In genomic region chr5:76952112-76953040, GRCm38 (mm10) we compare ENCODE assay signal across 8 mouse cellular contexts. TPM values are rescaled to one million over a fixed set of nuclear protein-coding genes. Genes with fewer than 3 reads are reported as not detected.
DNase-seq lines count a peak whose midpoint lies in the region; ATAC-seq and TF ChIP-seq lines count a peak whose summit lies in the region.

No protein-coding gene starts in this region.

- TF ChIP-seq CTCF in gastrocnemius, adult 2 months (IDR thresholded peaks at IDR 0.05): no peak
- TF ChIP-seq CTCF in lung, postnatal 0 days (IDR thresholded peaks at IDR 0.05): no peak

- no peaks in the 10 kb centered on the region for H3K27me3 ChIP-seq in heart, embryonic 16.5 days (ENCODE audit: control insufficient read depth, insufficient read depth, low read length)
- no peaks in the 10 kb centered on the region for H3K27me3 ChIP-seq in lung, postnatal 0 days (replicated peaks; ENCODE audit: insufficient read depth, low read length)

- DNase-seq in gastrocnemius, adult 2 months: peak; percentile 18
- no peak for DNase-seq in gastrocnemius, postnatal 14 days
- DNase-seq in ES-E14 (ENCODE audit: low read depth, low spot score): peak; percentile 36
- no peak for DNase-seq in lung, postnatal 0 days (ENCODE audit: low spot score)
- no peak for DNase-seq in right cerebral cortex, postnatal 25 days
- no peak for DNase-seq in layer of hippocampus, postnatal 10 days (ENCODE audit: low spot score in 2 of 2)
- DNase-seq in gastrocnemius, postnatal 4 days (ENCODE audit: low spot score in 2 of 2): no peak

- ATAC-seq in heart, embryonic 16.5 days (replicated peaks; ENCODE audit: extremely low read depth, insufficient read depth, low FRiP score): no peak
- no peak for ATAC-seq in lung, postnatal 0 days

- H3K4me1 ChIP-seq in ES-E14 (ENCODE audit: control insufficient read depth in 2 of 2, insufficient read depth in 2 of 2, low read length in 2 of 2, poor library complexity in 1 of 2): peaks cover 3 to 8% of the 10 kb centered on the region in 2 experiments; a peak in 2 of 4 replicates
- peaks cover 43% of the 10 kb centered on the region for H3K4me1 ChIP-seq in heart, embryonic 16.5 days (ENCODE audit: control insufficient read depth, insufficient read depth, low read length)
- H3K4me1 ChIP-seq in lung, postnatal 0 days (ENCODE audit: insufficient read depth, low read depth, low read length): peaks cover 13% of the 10 kb centered on the region; the same call in 1 of the 2 replicates

- H3K4me3 ChIP-seq in gastrocnemius, adult 2 months: peak overlapping the region; percentile 91
- peak overlapping the region; percentile 83 to 88 for H3K4me3 ChIP-seq in ES-E14 (ENCODE audit: insufficient read depth in 1 of 2, low read depth in 1 of 2, low read length in 2 of 2, poor library complexity in 1 of 2, severe bottlenecking in 1 of 2)
- H3K4me3 ChIP-seq in heart, embryonic 16.5 days (ENCODE audit: low read length): peak overlapping the region; percentile 92
- H3K4me3 ChIP-seq in lung, postnatal 0 days (ENCODE audit: low read depth, low read length): peak overlapping the region; percentile 79

- WGBS in heart, embryonic 16.5 days: 11% methylated on average over 7 of the region's 7 CpGs
- WGBS in lung, postnatal 0 days: 9% methylated on average over 7 of the region's 7 CpGs

- no peaks in the 10 kb centered on the region for H3K9me3 ChIP-seq in ES-E14 (ENCODE audit: control insufficient read depth, insufficient read depth, low read depth, low read length)
- no peaks in the 10 kb centered on the region for H3K9me3 ChIP-seq in heart, embryonic 16.5 days (replicated peaks; ENCODE audit: control insufficient read depth, low read length)
- no peaks in the 10 kb centered on the region for H3K9me3 ChIP-seq in lung, postnatal 0 days (ENCODE audit: low read length)

- intact Hi-C loops in gastrocnemius, adult 2 months (cut with DNase I): no loop called here
- intact Hi-C loops in gastrocnemius, postnatal 14 days (cut with DNase I; ENCODE audit: low total_unique reads): no loop called here

- H3K36me3 ChIP-seq in ES-E14 (ENCODE audit: control insufficient read depth, insufficient read depth, low read length, poor library complexity, severe bottlenecking): peaks cover 24% of the 10 kb centered on the region
- peaks cover 11% of the 10 kb centered on the region for H3K36me3 ChIP-seq in heart, embryonic 16.5 days (ENCODE audit: control insufficient read depth, insufficient read depth)
- H3K36me3 ChIP-seq in lung, postnatal 0 days (ENCODE audit: insufficient read depth, low read length): peaks cover 5% of the 10 kb centered on the region; the same call in 1 of the 2 replicates

- H3K9ac ChIP-seq in ES-E14 (ENCODE audit: insufficient read depth, low read depth, low read length, poor library complexity, severe bottlenecking): peak overlapping the region; percentile 92
- peak overlapping the region; percentile 91 for H3K9ac ChIP-seq in heart, embryonic 16.5 days (ENCODE audit: low read length)
- peak overlapping the region; percentile 78 for H3K9ac ChIP-seq in lung, postnatal 0 days (replicated peaks; ENCODE audit: low read depth)

- peak overlapping the region; percentile 99 for H3K27ac ChIP-seq in gastrocnemius, adult 2 months
- peak overlapping the region; percentile 83; the same call in 1 of the 2 replicates for H3K27ac ChIP-seq in ES-E14 (ENCODE audit: insufficient read depth, low read depth, low read length, poor library complexity, severe bottlenecking)
- peak overlapping the region; percentile 95 for H3K27ac ChIP-seq in heart, embryonic 16.5 days (ENCODE audit: low read length)
- peak overlapping the region; percentile 91 for H3K27ac ChIP-seq in lung, postnatal 0 days (ENCODE audit: low read length)

- H3K4me2 ChIP-seq in heart, embryonic 16.5 days (ENCODE audit: low read depth, low read length): peak overlapping the region; percentile 81
- H3K4me2 ChIP-seq in lung, postnatal 0 days (replicated peaks; ENCODE audit: low read depth, low read length): peak overlapping the region; percentile 76

- TF ChIP-seq EP300 in lung, postnatal 0 days (IDR thresholded peaks at IDR 0.05): peak; percentile 7; the same call in 1 of the 2 replicates

- in situ Hi-C loops in ES-E14 (cut with MboI; ENCODE audit: low sequenced_read_pairs in 2 of 2, unreplicated experiment in 2 of 2): no loop called here

TF ChIP-seq in ES-E14, 5 proteins besides CTCF, POLR2A, EP300 and RAD21:
- no peak for TF ChIP-seq MAFK (IDR thresholded peaks at IDR 0.05; ENCODE audit: insufficient read depth, low read depth, low read length)
- no peak for TF ChIP-seq HCFC1 (IDR thresholded peaks at IDR 0.05; ENCODE audit: borderline replicate concordance, insufficient read depth, low read length)
- TF ChIP-seq ZC3H11A (IDR thresholded peaks at IDR 0.05; ENCODE audit: borderline replicate concordance, low read depth, low read length): no peak
- TF ChIP-seq CHD2 (IDR thresholded peaks at IDR 0.05; ENCODE audit: low read depth, low read length): no peak
- TF ChIP-seq ZNF384 (IDR thresholded peaks at IDR 0.05; ENCODE audit: low read depth, low read length): no peak

RNA-seq across cellular contexts. Expression of gene Ppat, which starts 1.0 kb away (rescaled TPM):
- 10 to 100 TPM; 21.2 to 21.8 TPM for total RNA-seq in gastrocnemius, adult 2 months (2021)
- 10 to 100 TPM; 22.0 to 29.8 TPM for total RNA-seq in gastrocnemius, postnatal 14 days (2021)
- 62.9 and 90.3 TPM in 2 replicates for total RNA-seq in ES-E14 (2012; rRNA removed)
- polyA plus RNA-seq in heart, embryonic 16.5 days (2015; fragmentation: Nextera tagmentation; extraction: Ambion mirVana): 22.0 and 29.3 TPM in 2 replicates
- polyA plus RNA-seq in lung, postnatal 0 days (2015; fragmentation: Nextera tagmentation; extraction: Ambion mirVana): 12.5 and 14.0 TPM in 2 replicates
- total RNA-seq in layer of hippocampus, postnatal 10 days (2021): 10 to 100 TPM; 15.9 to 17.7 TPM
- total RNA-seq in gastrocnemius, postnatal 4 days (2021): 10 to 100 TPM; 35.6 to 39.2 TPM

RNA-seq across cellular contexts. Expression of gene Paics, which starts 1.3 kb away (rescaled TPM):
- total RNA-seq in gastrocnemius, adult 2 months (2021): 100 to 1,000 TPM; 129 to 139 TPM
- total RNA-seq in gastrocnemius, postnatal 14 days (2021): 100 to 1,000 TPM; 129 to 152 TPM
- 308 and 369 TPM in 2 replicates for total RNA-seq in ES-E14 (2012; rRNA removed)
- 251 and 274 TPM in 2 replicates for polyA plus RNA-seq in heart, embryonic 16.5 days (2015; fragmentation: Nextera tagmentation; extraction: Ambion mirVana)
- 166 and 167 TPM in 2 replicates for polyA plus RNA-seq in lung, postnatal 0 days (2015; fragmentation: Nextera tagmentation; extraction: Ambion mirVana)
- 100 to 1,000 TPM; 101 to 102 TPM for total RNA-seq in layer of hippocampus, postnatal 10 days (2021)
- total RNA-seq in gastrocnemius, postnatal 4 days (2021): 100 to 1,000 TPM; 150 to 154 TPM

RNA-seq across cellular contexts. Expression of gene Srp72, which starts 22.1 kb away (rescaled TPM):
- 10 to 100 TPM; 46.6 to 55.9 TPM for total RNA-seq in gastrocnemius, adult 2 months (2021)
- 10 to 100 TPM; 57.7 to 63.8 TPM for total RNA-seq in gastrocnemius, postnatal 14 days (2021)
- 65.9 and 67.0 TPM in 2 replicates for total RNA-seq in ES-E14 (2012; rRNA removed)
- 51.9 and 53.8 TPM in 2 replicates for polyA plus RNA-seq in heart, embryonic 16.5 days (2015; fragmentation: Nextera tagmentation; extraction: Ambion mirVana)
- polyA plus RNA-seq in lung, postnatal 0 days (2015; fragmentation: Nextera tagmentation; extraction: Ambion mirVana): 49.5 and 53.4 TPM in 2 replicates
- total RNA-seq in layer of hippocampus, postnatal 10 days (2021): 100 to 1,000 TPM; 117 to 124 TPM
- 10 to 100 TPM; 84.2 to 86.6 TPM for total RNA-seq in gastrocnemius, postnatal 4 days (2021)

RNA-seq across cellular contexts. Expression of gene Aasdh, which starts 47.1 kb away (rescaled TPM):
- 10 to 100 TPM in 1 of 2 experiments, 1 to 10 TPM in 1; 9.6 to 12.9 TPM for total RNA-seq in gastrocnemius, adult 2 months (2021)
- total RNA-seq in gastrocnemius, postnatal 14 days (2021): 1 to 10 TPM; 7.9 to 8.4 TPM
- total RNA-seq in ES-E14 (2012; rRNA removed): 18.0 and 22.1 TPM in 2 replicates
- 17.9 and 22.3 TPM in 2 replicates for polyA plus RNA-seq in heart, embryonic 16.5 days (2015; fragmentation: Nextera tagmentation; extraction: Ambion mirVana)
- 7.2 and 8.0 TPM in 2 replicates for polyA plus RNA-seq in lung, postnatal 0 days (2015; fragmentation: Nextera tagmentation; extraction: Ambion mirVana)
- total RNA-seq in layer of hippocampus, postnatal 10 days (2021): 10 to 100 TPM; 21.7 to 24.5 TPM
- total RNA-seq in gastrocnemius, postnatal 4 days (2021): 10 to 100 TPM; 12.4 to 16.0 TPM

RNA-seq across cellular contexts. Expression of gene Arl9, which starts 51.5 kb away (rescaled TPM):
- not detected for total RNA-seq in gastrocnemius, adult 2 months (2021)
- not detected for total RNA-seq in gastrocnemius, postnatal 14 days (2021)
- not detected in 2 replicates for total RNA-seq in ES-E14 (2012; rRNA removed)
- polyA plus RNA-seq in heart, embryonic 16.5 days (2015; fragmentation: Nextera tagmentation; extraction: Ambion mirVana): 0.31 TPM in 1 of 2 replicates, not detected in the other
- polyA plus RNA-seq in lung, postnatal 0 days (2015; fragmentation: Nextera tagmentation; extraction: Ambion mirVana): not detected in 2 replicates
- total RNA-seq in layer of hippocampus, postnatal 10 days (2021): not detected
- total RNA-seq in gastrocnemius, postnatal 4 days (2021): not detected

Comparison
In these comparisons a context has a peak if more than half of its experiments do, and no peak if none do; other contexts are left out.
1. DNase-seq: peak in gastrocnemius, adult 2 months (single experiment) and ES-E14 (single experiment); none in gastrocnemius, postnatal 14 days (single experiment), lung, postnatal 0 days (single experiment), right cerebral cortex, postnatal 25 days (single experiment), layer of hippocampus, postnatal 10 days (0 of 2) and gastrocnemius, postnatal 4 days (0 of 2).
2. Peak in every context shown above with its lines, with median percentiles within 50 percentile points of each other: H3K27ac ChIP-seq, H3K4me3 ChIP-seq and H3K9ac ChIP-seq.